Mouse (Mus musculus) myocyte (in vitro differentiated cells): ENCODE measurements around the gene Adcy2. TPM values are rescaled to one million over a fixed set of nuclear protein-coding genes. Genes with fewer than 3 reads are reported as not detected.

Experiments used
- H3K27me3 ChIP-seq: one replicate; pipeline ENCODE4 v1.6.1; 2011; ENCODE audit not compliant: control insufficient read depth, insufficient read depth, insufficient read length
- H3K36me3 ChIP-seq: one replicate; pipeline ENCODE4 v1.6.1; 2011; ENCODE audit not compliant: control insufficient read depth, insufficient read depth
- H3K4me2 ChIP-seq: one replicate; pipeline ENCODE4 v1.6.1; 2011; ENCODE audit warnings: low read depth, control low read depth
- H3K4me3 ChIP-seq: one replicate; pipeline ENCODE4 v1.5.1; 2011; ENCODE audit warnings: mild to moderate bottlenecking, control low read depth, moderate library complexity
- H3K79me2 ChIP-seq: one replicate; pipeline ENCODE4 v1.6.1; 2011; ENCODE audit not compliant: control insufficient read depth, insufficient read depth
- H3ac ChIP-seq: one replicate; pipeline ENCODE4 v1.6.1; 2011; ENCODE audit not compliant: control insufficient read depth, insufficient read length
- CEBPB ChIP-seq: IDR thresholded peaks from 2 replicates; pipeline ENCODE4 v1.6.1; 2011; ENCODE audit warnings: mild to moderate bottlenecking, moderate library complexity; ENCODE audit not compliant: poor library complexity, insufficient read depth, severe bottlenecking
- E2F4 ChIP-seq: IDR thresholded peaks from one replicate; pipeline ENCODE4 v1.6.1; 2011; ENCODE audit warnings: mild to moderate bottlenecking, control low read depth, moderate library complexity; ENCODE audit not compliant: insufficient read depth
- MAX ChIP-seq: IDR thresholded peaks from one replicate; pipeline ENCODE4 v1.6.1; 2011; ENCODE audit warnings: low read depth, mild to moderate bottlenecking, control low read depth
- MYOD1 ChIP-seq, 3 experiments: IDR thresholded peaks; one replicate each; pipeline ENCODE4 v1.6.1; 2011; ENCODE audit warnings: control low read depth in 2 of 3, low read depth in 2 of 3, mild to moderate bottlenecking in 2 of 3, moderate library complexity in 1 of 3; ENCODE audit not compliant: insufficient read length in 2 of 3, control insufficient read depth in 1 of 3
- MYOG ChIP-seq, 3 experiments: IDR thresholded peaks; one replicate each; pipeline ENCODE4 v1.6.1; 2011; ENCODE audit warnings: control low read depth in 2 of 3, low read depth in 2 of 3, mild to moderate bottlenecking in 2 of 3; ENCODE audit not compliant: insufficient read length in 2 of 3, control insufficient read depth in 1 of 3, insufficient read depth in 1 of 3
- POLR2A ChIP-seq: IDR thresholded peaks from one replicate; pipeline ENCODE4 v1.6.1; 2011; ENCODE audit warnings: low read depth, mild to moderate bottlenecking, control low read depth, moderate library complexity; ENCODE audit not compliant: insufficient read length
- POLR2AphosphoS2 ChIP-seq: IDR thresholded peaks from one replicate; pipeline ENCODE4 v1.6.1; 2011; ENCODE audit warnings: low read depth, control low read depth; ENCODE audit not compliant: insufficient read length
- REST ChIP-seq: IDR thresholded peaks from one replicate; pipeline ENCODE4 v1.6.1; 2011; ENCODE audit warnings: mild to moderate bottlenecking, control low read depth, moderate library complexity; ENCODE audit not compliant: insufficient read depth, insufficient read length
- SRF ChIP-seq: IDR thresholded peaks from one replicate; pipeline ENCODE4 v1.6.1; 2011; ENCODE audit warnings: low read depth; ENCODE audit not compliant: control insufficient read depth, insufficient read length
- TCF12 ChIP-seq: IDR thresholded peaks from one replicate; pipeline ENCODE4 v1.6.1; 2011; ENCODE audit warnings: mild to moderate bottlenecking, control low read depth; ENCODE audit not compliant: poor library complexity, insufficient read depth, severe bottlenecking
- TCF3 ChIP-seq: IDR thresholded peaks from one replicate; pipeline ENCODE4 v1.6.1; 2011; ENCODE audit warnings: low read depth, control low read depth; ENCODE audit not compliant: insufficient read length
- USF1 ChIP-seq: IDR thresholded peaks from one replicate; pipeline ENCODE4 v1.6.1; 2011; ENCODE audit warnings: low read depth, mild to moderate bottlenecking, control low read depth, moderate library complexity
- polyA plus RNA-seq: library from polyadenylated mRNA; unstranded; fragments of >200 nt; fragmentation: generic; extraction: Trizol; gene quantifications from one replicate; pipeline ENCODE4 v1.2.1, GENCODE M21; 2012; ENCODE audit warnings: missing spikeins

Gene Adcy2
- polyA plus RNA-seq, 1 experiment, result not detected

DNA sequence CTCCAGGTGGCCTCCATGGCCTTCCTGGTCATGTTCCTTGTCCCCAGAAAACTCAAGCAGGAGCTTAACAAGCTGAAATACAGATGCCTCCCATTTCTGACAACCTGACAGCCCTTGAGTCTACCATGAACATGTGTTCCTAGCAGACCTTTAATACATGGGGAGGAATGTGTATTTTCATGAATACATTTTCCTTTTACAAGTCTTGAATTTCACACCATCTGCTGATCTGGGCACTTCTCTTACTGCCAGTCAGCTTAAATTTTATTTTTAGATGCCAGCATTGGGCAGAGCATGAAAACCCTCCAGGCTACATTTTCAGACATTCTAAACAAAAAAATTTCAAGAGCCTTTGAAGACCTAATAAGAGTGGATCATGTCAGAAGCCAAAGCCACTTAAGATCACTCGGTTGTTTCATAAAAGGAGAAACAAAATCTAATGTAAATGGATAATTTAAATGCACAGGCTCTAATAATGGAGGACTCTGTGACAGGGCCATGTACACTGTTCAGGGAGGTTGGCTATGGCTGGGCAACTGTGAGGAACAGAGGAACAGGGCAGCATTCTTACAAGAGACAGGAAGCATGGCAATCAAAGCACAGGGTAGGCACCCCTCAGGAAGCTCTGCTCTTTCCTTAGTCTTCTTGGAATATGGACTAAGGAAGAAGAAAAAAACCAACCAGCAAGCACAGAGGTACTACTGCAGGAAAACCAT lies 131.2 kb downstream of the Adcy2 start:
- H3K36me3 ChIP-seq, result no peaks in the 10 kb centered on the region
- no peak for TF ChIP-seq POLR2A
- no peak for TF ChIP-seq CEBPB
- TF ChIP-seq TCF3, result no peak
- no peak for TF ChIP-seq MYOD1 (IDR thresholded peaks at IDR 0.05; ENCODE audit: control insufficient read depth in 1 of 3, insufficient read length in 2 of 3, low read depth in 2 of 3)
- no peak for TF ChIP-seq TCF12
- no peak for TF ChIP-seq POLR2AphosphoS2
- TF ChIP-seq SRF, result no peak
- no peak for TF ChIP-seq REST
- no peak for TF ChIP-seq MYOG (IDR thresholded peaks at IDR 0.05; ENCODE audit: control insufficient read depth in 1 of 3, insufficient read depth in 1 of 3, insufficient read length in 2 of 3, low read depth in 2 of 3)
- TF ChIP-seq MAX, result no peak
- TF ChIP-seq USF1, result no peak
- TF ChIP-seq E2F4, result no peak
- no peak overlapping the region for H3ac ChIP-seq
- no peak overlapping the region for H3K4me3 ChIP-seq
- no peak overlapping the region for H3K4me2 ChIP-seq
- H3K27me3 ChIP-seq, result no peaks in the 10 kb centered on the region
- no peaks in the 10 kb centered on the region for H3K79me2 ChIP-seq

DNA sequence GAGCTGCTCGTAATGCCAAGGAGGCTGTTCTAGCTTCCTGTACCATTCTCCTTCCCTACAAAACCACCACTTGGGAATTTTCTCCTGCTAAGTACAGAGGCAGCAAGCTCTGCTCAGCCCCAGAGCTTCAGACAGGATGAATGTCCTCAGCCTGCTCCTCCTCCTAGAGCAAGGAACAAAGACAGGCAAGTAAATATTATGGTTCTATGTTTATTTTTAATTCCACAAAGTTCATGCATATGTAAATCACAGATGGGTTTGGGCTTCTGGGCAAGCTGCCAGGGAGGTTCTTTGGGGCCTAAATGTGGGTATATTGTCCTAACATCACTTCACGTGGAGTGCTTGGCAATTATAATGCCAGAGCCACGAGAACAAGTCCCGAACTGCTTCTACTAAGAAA lies 139.3 kb downstream of the Adcy2 start:
- no peak overlapping the region for H3K4me3 ChIP-seq
- TF ChIP-seq USF1 (no peak), MAX (no peak), MYOG (IDR thresholded peaks at IDR 0.05; ENCODE audit: control insufficient read depth in 1 of 3, insufficient read depth in 1 of 3, insufficient read length in 2 of 3, low read depth in 2 of 3) (no peak), SRF (no peak), MYOD1 (IDR thresholded peaks at IDR 0.05; ENCODE audit: control insufficient read depth in 1 of 3, insufficient read length in 2 of 3, low read depth in 2 of 3) (no peak), TCF3 (no peak), REST (no peak), POLR2AphosphoS2 (no peak), POLR2A (no peak), TCF12 (no peak), CEBPB (no peak), E2F4 (no peak)
- no peaks in the 10 kb centered on the region for H3K79me2 ChIP-seq
- H3ac ChIP-seq, result no peak overlapping the region
- H3K27me3 ChIP-seq, result no peaks in the 10 kb centered on the region
- no peak overlapping the region for H3K4me2 ChIP-seq
- H3K36me3 ChIP-seq, result no peaks in the 10 kb centered on the region

DNA sequence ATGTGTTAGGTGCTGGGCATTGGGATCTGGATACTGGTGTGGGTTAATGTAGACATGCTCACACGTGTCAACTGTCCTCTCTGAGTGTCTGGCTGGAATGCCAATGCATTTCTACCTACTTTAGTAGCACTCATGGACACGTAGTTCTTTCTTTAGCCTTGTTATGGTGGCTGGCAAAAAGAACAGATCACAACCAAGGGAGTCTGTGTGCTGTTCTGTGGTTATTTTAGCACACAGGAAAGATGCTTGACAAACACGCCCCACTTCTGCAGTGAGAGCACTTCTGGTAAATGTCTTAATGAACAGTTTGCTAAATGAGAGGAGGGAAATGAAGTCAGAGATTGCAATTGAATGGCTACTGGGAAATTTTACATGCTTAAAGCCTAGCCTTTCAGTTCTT lies 151.1 kb downstream of the Adcy2 start:
- no peak overlapping the region for H3K4me3 ChIP-seq
- no peaks in the 10 kb centered on the region for H3K27me3 ChIP-seq
- H3K36me3 ChIP-seq, result no peaks in the 10 kb centered on the region
- H3K79me2 ChIP-seq, result no peaks in the 10 kb centered on the region
- H3K4me2 ChIP-seq, result no peak overlapping the region
- no peak overlapping the region for H3ac ChIP-seq
- TF ChIP-seq E2F4 (no peak), CEBPB (no peak), USF1 (no peak), MYOG (IDR thresholded peaks at IDR 0.05; ENCODE audit: control insufficient read depth in 1 of 3, insufficient read depth in 1 of 3, insufficient read length in 2 of 3, low read depth in 2 of 3) (no peak), MYOD1 (IDR thresholded peaks at IDR 0.05; ENCODE audit: control insufficient read depth in 1 of 3, insufficient read length in 2 of 3, low read depth in 2 of 3) (no peak), REST (no peak), TCF3 (no peak), POLR2A (no peak), POLR2AphosphoS2 (no peak), MAX (no peak)

DNA sequence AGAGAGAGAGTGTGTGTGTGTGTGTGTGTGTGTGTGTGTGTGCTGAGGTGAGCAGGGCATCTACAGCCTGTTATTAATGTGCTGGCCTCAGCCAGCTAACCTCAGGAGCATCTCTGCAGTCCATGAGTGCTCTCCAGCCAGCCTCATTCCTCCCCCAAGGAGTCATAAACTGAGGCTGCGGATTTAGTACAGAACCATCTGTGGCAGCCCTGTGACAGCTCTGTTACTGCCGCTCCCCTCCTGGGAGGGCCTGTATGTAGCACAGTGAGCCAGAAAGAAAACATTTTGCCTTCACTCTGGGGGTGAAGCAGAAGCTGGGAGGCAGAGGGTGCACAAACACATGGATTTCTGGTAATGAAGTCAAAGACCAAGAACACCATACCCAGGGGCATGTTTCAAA lies 159.8 kb downstream of the Adcy2 start:
- no peak overlapping the region for H3K4me2 ChIP-seq
- TF ChIP-seq MYOG (IDR thresholded peaks at IDR 0.05; ENCODE audit: control insufficient read depth in 1 of 3, insufficient read depth in 1 of 3, insufficient read length in 2 of 3, low read depth in 2 of 3) (no peak), TCF3 (no peak), POLR2AphosphoS2 (no peak), TCF12 (no peak), MAX (no peak), SRF (no peak), CEBPB (no peak), MYOD1 (IDR thresholded peaks at IDR 0.05; ENCODE audit: control insufficient read depth in 1 of 3, insufficient read length in 2 of 3, low read depth in 2 of 3) (no peak), POLR2A (no peak), REST (no peak), USF1 (no peak), E2F4 (no peak)

More for the DNA sequence above, 159.8 kb downstream of the Adcy2 start:
- Histone ChIP-seq H3K4me3 (no peak overlapping the region), H3K79me2 (no peaks in the 10 kb centered on the region), H3K27me3 (no peaks in the 10 kb centered on the region), H3ac (no peak overlapping the region), H3K36me3 (no peaks in the 10 kb centered on the region)
